Mouse (Mus musculus) forebrain, postnatal 0 days (tissue): Measurements from ENCODE around the gene Riox2. TPM values are rescaled to one million over a fixed set of nuclear protein-coding genes. Genes with fewer than 3 reads are reported as not detected.
A peak's percentile ranks its signal among the peaks of the same experiment; 100 is the strongest.

Experiments used
- ATAC-seq: fragments of 200-750 bp; cut with Nextera tagmentation; 2 replicates; pipeline ENCODE4 v1.8.0; 2017; ENCODE audit warnings: mild to moderate bottlenecking, moderate library complexity
- DNase-seq: peaks from one replicate; pipeline ENCODE4 v3.0.0-alpha.2; 2015
- H3K27ac ChIP-seq: fragments of 300-500 bp; sonication (generic); 2 replicates; pipeline ENCODE4 v1.5.1; 2014; ENCODE audit warnings: low read depth, mild to moderate bottlenecking, antibody characterized with exemption, low read length, moderate library complexity, mixed read lengths
- H3K27me3 ChIP-seq: fragments of 300-500 bp; sonication (generic); 2 replicates; pipeline ENCODE4 v1.6.1; 2014; ENCODE audit warnings: mild to moderate bottlenecking, low read length, mixed read lengths; ENCODE audit not compliant: insufficient read depth
- H3K36me3 ChIP-seq: fragments of 300-500 bp; sonication (generic); 2 replicates; pipeline ENCODE4 v1.6.1; 2014; ENCODE audit warnings: mild to moderate bottlenecking, moderate library complexity; ENCODE audit not compliant: insufficient read depth
- H3K4me1 ChIP-seq: fragments of 300-500 bp; sonication (generic); 2 replicates; pipeline ENCODE4 v1.6.1; 2014; ENCODE audit warnings: antibody characterized with exemption; ENCODE audit not compliant: insufficient read depth
- H3K4me2 ChIP-seq: fragments of 300-500 bp; sonication (generic); 2 replicates; pipeline ENCODE4 v1.6.1; 2014; ENCODE audit warnings: low read depth, mild to moderate bottlenecking, moderate library complexity
- H3K4me3 ChIP-seq: fragments of 300-500 bp; sonication (generic); 2 replicates; pipeline ENCODE4 v1.5.1; 2014; ENCODE audit warnings: low read depth, low read length, mixed read lengths
- H3K9ac ChIP-seq: fragments of 300-500 bp; sonication (generic); 2 replicates; pipeline ENCODE4 v1.6.1; 2014; ENCODE audit warnings: mild to moderate bottlenecking
- H3K9me3 ChIP-seq: fragments of 300-500 bp; sonication (generic); 2 replicates; pipeline ENCODE4 v1.6.1; 2016; ENCODE audit warnings: low read length
- CTCF ChIP-seq: sonication (generic); IDR thresholded peaks from 2 replicates; pipeline ENCODE4 v1.5.1; 2016; ENCODE audit warnings: antibody characterized with exemption, control low read depth, low read depth
- WGBS: fragments of 180-500 bp; shearing (Covaris S2); extraction: QIAGEN DNeasy Blood & Tissue Kit; methylation state at CpG from one replicate; pipeline ENCODE4 v1.1.7; 2014; 5-methylcytosine and 5-hydroxymethylcytosine counted together
- polyA plus RNA-seq: library from polyadenylated mRNA; unstranded; fragments of >200 nt; fragmentation: Nextera tagmentation; extraction: Ambion mirVana; gene quantifications from 2 replicates; pipeline ENCODE4 v1.2.1, GENCODE M21; 2015
- total RNA-seq: library from RNA; depleted of rRNA; stranded (reverse); fragments of >200 nt; gene quantifications from 2 replicates; pipeline ENCODE4 v1.2.3, GENCODE M21; 2014; rRNA removed

Riox2 gene
- total and polyA plus RNA-seq, 2 experiments from 2014 or later: 9.8 to 12.2 TPM

- TF ChIP-seq CTCF: peak; percentile 46
- no peak for DNase-seq
- Histone ChIP-seq H3K27ac (no peak overlapping the region), H3K9ac (no peak overlapping the region), H3K4me3 (no peak overlapping the region), H3K9me3 (no peaks in the 10 kb centered on the region), H3K4me1 (no peaks in the 10 kb centered on the region), H3K4me2 (no peak overlapping the region), H3K36me3 (no peaks in the 10 kb centered on the region), H3K27me3 (no peaks in the 10 kb centered on the region)
- WGBS: 86% methylated on average over 5 of the region's 5 CpGs
- ATAC-seq: no peak
Observed at GRCm38 (mm10) chr16:59535673-59536072, 64.1 kb downstream of the Riox2 start.

GRCm38 (mm10) chr16:59540944-59541343 is 69.4 kb downstream of the Riox2 start:
- H3K4me2 ChIP-seq: no peak overlapping the region
- ATAC-seq (peak; percentile 62; the same call in 1 of the 2 replicates), DNase-seq (peak; percentile 11)
- H3K27me3 ChIP-seq: no peaks in the 10 kb centered on the region
- no peak overlapping the region for H3K9ac ChIP-seq
- no peak for TF ChIP-seq CTCF
- no peaks in the 10 kb centered on the region for H3K36me3 ChIP-seq
- no peak overlapping the region for H3K4me3 ChIP-seq
- no peaks in the 10 kb centered on the region for H3K4me1 ChIP-seq
- no peaks in the 10 kb centered on the region for H3K9me3 ChIP-seq
- WGBS: 62% methylated on average over 3 of the region's 3 CpGs
- peak overlapping the region; percentile 21; the same call in 1 of the 2 replicates for H3K27ac ChIP-seq

- H3K4me1 ChIP-seq: no peaks in the 10 kb centered on the region
- 64% methylated on average over 4 of the region's 4 CpGs for WGBS
- H3K4me2 ChIP-seq: no peak overlapping the region
- TF ChIP-seq CTCF: no peak
- no peaks in the 10 kb centered on the region for H3K27me3 ChIP-seq
- no peak overlapping the region for H3K27ac ChIP-seq
- H3K4me3 ChIP-seq: no peak overlapping the region
- no peak overlapping the region for H3K9ac ChIP-seq
- no peaks in the 10 kb centered on the region for H3K36me3 ChIP-seq
- DNase-seq: no peak
- ATAC-seq: 0 out of 2 replicates have a peak, but pooled peaks have one; percentile 3
- H3K9me3 ChIP-seq: no peaks in the 10 kb centered on the region
Observed at GRCm38 (mm10) chr16:59541382-59541781, 69.8 kb downstream of the Riox2 start.

Other genes starting within 250 kb of the Riox2 start
- not detected in 2 replicates for gene Olfr201, start 199.1 kb upstream of the Riox2 start, total RNA-seq
- gene Olfr201, start 199.1 kb upstream of the Riox2 start, polyA plus RNA-seq: not detected in 2 replicates
- gene Olfr202, start 185.0 kb upstream of the Riox2 start, total RNA-seq: not detected in 2 replicates
- gene Olfr202, start 185.0 kb upstream of the Riox2 start, polyA plus RNA-seq: not detected in 2 replicates
- gene Olfr203, start 172.9 kb upstream of the Riox2 start, total RNA-seq: not detected in 2 replicates
- not detected in 2 replicates for gene Olfr203, start 172.9 kb upstream of the Riox2 start, polyA plus RNA-seq
- not detected in 2 replicates for gene Olfr204, start 153.5 kb upstream of the Riox2 start, total RNA-seq
- gene Olfr204, start 153.5 kb upstream of the Riox2 start, polyA plus RNA-seq: not detected in 2 replicates
- gene Olfr205, start 140.6 kb upstream of the Riox2 start, total RNA-seq: not detected in 2 replicates
- not detected in 2 replicates for gene Olfr205, start 140.6 kb upstream of the Riox2 start, polyA plus RNA-seq
- gene Olfr206, start 122.5 kb upstream of the Riox2 start, total RNA-seq: not detected in 2 replicates
- gene Olfr206, start 122.5 kb upstream of the Riox2 start, polyA plus RNA-seq: not detected in 2 replicates
- not detected in 2 replicates for gene Olfr209, start 107.8 kb upstream of the Riox2 start, total RNA-seq
- gene Olfr209, start 107.8 kb upstream of the Riox2 start, polyA plus RNA-seq: not detected in 2 replicates
- not detected in 2 replicates for gene Gabrr3, start 64.4 kb upstream of the Riox2 start, total RNA-seq
- gene Gabrr3, start 64.4 kb upstream of the Riox2 start, polyA plus RNA-seq: 0.04 TPM in 1 of 2 replicates, not detected in the other
- gene Crybg3, start 129.2 kb downstream of the Riox2 start, total RNA-seq: 4.3 and 4.7 TPM in 2 replicates
- gene Crybg3, start 129.2 kb downstream of the Riox2 start, polyA plus RNA-seq: 0.88 and 0.92 TPM in 2 replicates
- 37.3 and 47.7 TPM in 2 replicates for gene Arl6, start 167.6 kb downstream of the Riox2 start, total RNA-seq
- 64.6 and 65.3 TPM in 2 replicates for gene Arl6, start 167.6 kb downstream of the Riox2 start, polyA plus RNA-seq